Mouse (Mus musculus): ENCODE measurements around the gene B4galnt2. TPM values are rescaled to one million over a fixed set of nuclear protein-coding genes. Genes with fewer than 3 reads are reported as not detected.

B4galnt2 gene
- polyA plus RNA-seq, 1 experiment = 0.14 TPM

- H3K79me2 ChIP-seq (ENCODE audit: control insufficient read depth, insufficient read depth) = no peaks in the 10 kb centered on the region
These were observed 87.6 kb downstream of the B4galnt2 start for GRCm38 (mm10) chr11:95827168-95827447.

GRCm38 (mm10) chr11:95826317-95827167 lies 88.1 kb downstream of the B4galnt2 start:
- Histone ChIP-seq H3ac (ENCODE audit: control insufficient read depth, insufficient read length) (no peak overlapping the region), H3K79me2 (ENCODE audit: control insufficient read depth, insufficient read depth) (no peaks in the 10 kb centered on the region), H3K4me3 (peak overlapping the region; percentile 86), H3K36me3 (ENCODE audit: control insufficient read depth, insufficient read depth) (no peaks in the 10 kb centered on the region), H3K4me2 (ENCODE audit: low read depth) (peak overlapping the region; percentile 48), H3K27me3 (ENCODE audit: control insufficient read depth, insufficient read depth, insufficient read length) (no peaks in the 10 kb centered on the region)
- TF ChIP-seq CEBPB (IDR thresholded peaks at IDR 0.05; ENCODE audit: insufficient read depth, poor library complexity, severe bottlenecking) (no peak), MYOD1 (IDR thresholded peaks at IDR 0.05; ENCODE audit: control insufficient read depth in 1 of 3, insufficient read length in 2 of 3, low read depth in 2 of 3) (no peak), MAX (IDR thresholded peaks at IDR 0.05; ENCODE audit: low read depth) (no peak), MYOG (IDR thresholded peaks at IDR 0.05; ENCODE audit: control insufficient read depth in 1 of 3, insufficient read depth in 1 of 3, insufficient read length in 2 of 3, low read depth in 2 of 3) (no peak), E2F4 (IDR thresholded peaks at IDR 0.05; ENCODE audit: insufficient read depth) (no peak), SRF (IDR thresholded peaks at IDR 0.05; ENCODE audit: control insufficient read depth, insufficient read length, low read depth) (no peak), TCF12 (IDR thresholded peaks at IDR 0.05; ENCODE audit: insufficient read depth, poor library complexity, severe bottlenecking) (no peak), POLR2A (IDR thresholded peaks at IDR 0.05; ENCODE audit: insufficient read length, low read depth) (no peak)

More at GRCm38 (mm10) chr11:95827168-95827447, 87.6 kb downstream of the B4galnt2 start:
- TF ChIP-seq USF1 (IDR thresholded peaks at IDR 0.05; ENCODE audit: low read depth) (no peak), TCF12 (IDR thresholded peaks at IDR 0.05; ENCODE audit: insufficient read depth, poor library complexity, severe bottlenecking) (no peak), POLR2AphosphoS2 (IDR thresholded peaks at IDR 0.05; ENCODE audit: insufficient read length, low read depth) (no peak), TCF3 (IDR thresholded peaks at IDR 0.05; ENCODE audit: insufficient read length, low read depth) (no peak), SRF (IDR thresholded peaks at IDR 0.05; ENCODE audit: control insufficient read depth, insufficient read length, low read depth) (no peak), MYOD1 (IDR thresholded peaks at IDR 0.05; ENCODE audit: control insufficient read depth in 1 of 3, insufficient read length in 2 of 3, low read depth in 2 of 3) (no peak), POLR2A (IDR thresholded peaks at IDR 0.05; ENCODE audit: insufficient read length, low read depth) (no peak), CEBPB (IDR thresholded peaks at IDR 0.05; ENCODE audit: insufficient read depth, poor library complexity, severe bottlenecking) (no peak), MAX (IDR thresholded peaks at IDR 0.05; ENCODE audit: low read depth) (no peak), REST (IDR thresholded peaks at IDR 0.05; ENCODE audit: insufficient read depth, insufficient read length) (no peak), E2F4 (IDR thresholded peaks at IDR 0.05; ENCODE audit: insufficient read depth) (no peak), MYOG (IDR thresholded peaks at IDR 0.05; ENCODE audit: control insufficient read depth in 1 of 3, insufficient read depth in 1 of 3, insufficient read length in 2 of 3, low read depth in 2 of 3) (no peak)
- Histone ChIP-seq H3ac (ENCODE audit: control insufficient read depth, insufficient read length) (no peak overlapping the region), H3K4me3 (no peak overlapping the region), H3K27me3 (ENCODE audit: control insufficient read depth, insufficient read depth, insufficient read length) (no peaks in the 10 kb centered on the region), H3K4me2 (ENCODE audit: low read depth) (peak overlapping the region; percentile 48), H3K36me3 (ENCODE audit: control insufficient read depth, insufficient read depth) (no peaks in the 10 kb centered on the region)

GRCm38 (mm10) chr11:95825625-95826024 lies 89.1 kb downstream of the B4galnt2 start:
- Histone ChIP-seq H3K4me2 (ENCODE audit: low read depth) (peak overlapping the region; percentile 90), H3K4me3 (peak overlapping the region; percentile 86), H3K27me3 (ENCODE audit: control insufficient read depth, insufficient read depth, insufficient read length) (no peaks in the 10 kb centered on the region), H3K79me2 (ENCODE audit: control insufficient read depth, insufficient read depth) (no peaks in the 10 kb centered on the region), H3ac (ENCODE audit: control insufficient read depth, insufficient read length) (no peak overlapping the region), H3K36me3 (ENCODE audit: control insufficient read depth, insufficient read depth) (no peaks in the 10 kb centered on the region)
- TF ChIP-seq SRF (IDR thresholded peaks at IDR 0.05; ENCODE audit: control insufficient read depth, insufficient read length, low read depth) (no peak), TCF12 (IDR thresholded peaks at IDR 0.05; ENCODE audit: insufficient read depth, poor library complexity, severe bottlenecking) (no peak), USF1 (IDR thresholded peaks at IDR 0.05; ENCODE audit: low read depth) (no peak), REST (IDR thresholded peaks at IDR 0.05; ENCODE audit: insufficient read depth, insufficient read length) (no peak), MYOG (IDR thresholded peaks at IDR 0.05; ENCODE audit: control insufficient read depth in 1 of 3, insufficient read depth in 1 of 3, insufficient read length in 2 of 3, low read depth in 2 of 3) (no peak), POLR2AphosphoS2 (IDR thresholded peaks at IDR 0.05; ENCODE audit: insufficient read length, low read depth) (no peak), MYOD1 (IDR thresholded peaks at IDR 0.05; ENCODE audit: control insufficient read depth in 1 of 3, insufficient read length in 2 of 3, low read depth in 2 of 3) (no peak), MAX (IDR thresholded peaks at IDR 0.05; ENCODE audit: low read depth) (no peak), E2F4 (IDR thresholded peaks at IDR 0.05; ENCODE audit: insufficient read depth) (no peak), POLR2A (IDR thresholded peaks at IDR 0.05; ENCODE audit: insufficient read length, low read depth) (no peak), TCF3 (IDR thresholded peaks at IDR 0.05; ENCODE audit: insufficient read length, low read depth) (no peak)

- H3K36me3 ChIP-seq (ENCODE audit: control insufficient read depth, insufficient read depth) = no peaks in the 10 kb centered on the region
- TF ChIP-seq MYOD1 (IDR thresholded peaks at IDR 0.05; ENCODE audit: control insufficient read depth in 1 of 3, insufficient read length in 2 of 3, low read depth in 2 of 3) = peak in 2 of 3 experiments; percentile 18 to 65
- TF ChIP-seq USF1 (IDR thresholded peaks at IDR 0.05; ENCODE audit: low read depth) = no peak
- TF ChIP-seq MYOG (IDR thresholded peaks at IDR 0.05; ENCODE audit: control insufficient read depth in 1 of 3, insufficient read depth in 1 of 3, insufficient read length in 2 of 3, low read depth in 2 of 3) = peak in 2 of 3 experiments; percentile 50
- peak overlapping the region; percentile 86 for H3K4me3 ChIP-seq
- peak overlapping the region; percentile 36 for H3ac ChIP-seq (ENCODE audit: control insufficient read depth, insufficient read length)
- H3K4me2 ChIP-seq (ENCODE audit: low read depth) = peak overlapping the region; percentile 90
- H3K79me2 ChIP-seq (ENCODE audit: control insufficient read depth, insufficient read depth) = no peaks in the 10 kb centered on the region
- H3K27me3 ChIP-seq (ENCODE audit: control insufficient read depth, insufficient read depth, insufficient read length) = no peaks in the 10 kb centered on the region
These were observed 89.8 kb downstream of the B4galnt2 start for GRCm38 (mm10) chr11:95824877-95825243.

All from myocyte (in vitro differentiated cells).